Mouse (Mus musculus) Muller cell, postnatal 12 days (primary cell): ENCODE results near the gene Spata22.
A peak's percentile ranks its signal among the peaks of the same experiment; 100 is the strongest.
"Not testable (repeated sequence)": the region's sequence is repeated elsewhere in the genome, so short reads cannot be mapped to it uniquely, and the experiment has no call there.

Experiments used
- DNase-seq: peaks from one replicate; pipeline ENCODE4 v3.0.0-alpha.2; 2015; ENCODE audit errors: inconsistent ontology term

Spata22 gene

GRCm38 (mm10) chr11:73329442-73329841, at the start of gene Spata22, which contains the start of the genes Aspa and Gm49340:
Gene Spata22, plus strand, starts transcription at chr11:73329741.
Gene Aspa, minus strand, starts transcription at chr11:73329596.
Gene Gm49340, plus strand, starts transcription at chr11:73329741.
- DNase-seq: no peak

- DNase-seq: no peak
Measured at GRCm38 (mm10) chr11:73280710-73281109, 48.8 kb upstream of the Spata22 start.

GRCm38 (mm10) chr11:73281528-73282027, 48.0 kb upstream of the Spata22 start:
- DNase-seq: peak; percentile 68

DNA sequence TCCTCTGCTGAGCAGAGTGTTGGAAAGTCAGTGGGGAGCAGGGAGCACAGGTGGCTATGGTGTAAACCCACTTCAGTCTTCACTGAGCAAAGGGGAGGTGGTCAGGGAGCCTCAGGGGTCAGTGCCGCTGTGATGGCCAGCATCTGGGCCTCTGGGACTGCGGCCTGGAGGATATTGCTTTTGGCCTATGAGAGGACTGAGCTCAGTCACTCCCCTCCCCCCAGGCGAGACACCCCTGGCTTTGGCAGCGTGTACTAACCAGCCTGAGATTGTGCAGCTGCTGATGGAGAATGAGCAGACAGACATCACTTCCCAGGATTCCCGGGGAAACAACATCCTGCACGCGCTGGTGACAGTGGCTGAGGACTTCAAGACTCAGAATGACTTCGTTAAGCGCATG, 46.2 kb upstream of the Spata22 start:
- DNase-seq: no peak

GRCm38 (mm10) chr11:73283926-73284325, 45.6 kb upstream of the Spata22 start:
- DNase-seq: no peak

- no peak for DNase-seq
Measured at GRCm38 (mm10) chr11:73284351-73284750, 45.2 kb upstream of the Spata22 start.

- DNase-seq: no peak
Measured at GRCm38 (mm10) chr11:73289621-73290020, 39.9 kb upstream of the Spata22 start.

GRCm38 (mm10) chr11:73303123-73303522, 26.4 kb upstream of the Spata22 start:
- DNase-seq: no peak

GRCm38 (mm10) chr11:73315961-73316360, 13.6 kb upstream of the Spata22 start:
- DNase-seq: no peak

- peak; percentile 77 for DNase-seq
Measured at GRCm38 (mm10) chr11:73318581-73318980, 11.0 kb upstream of the Spata22 start.

GRCm38 (mm10) chr11:73321064-73321463, 8.5 kb upstream of the Spata22 start:
- not testable (repeated sequence) for DNase-seq

DNA sequence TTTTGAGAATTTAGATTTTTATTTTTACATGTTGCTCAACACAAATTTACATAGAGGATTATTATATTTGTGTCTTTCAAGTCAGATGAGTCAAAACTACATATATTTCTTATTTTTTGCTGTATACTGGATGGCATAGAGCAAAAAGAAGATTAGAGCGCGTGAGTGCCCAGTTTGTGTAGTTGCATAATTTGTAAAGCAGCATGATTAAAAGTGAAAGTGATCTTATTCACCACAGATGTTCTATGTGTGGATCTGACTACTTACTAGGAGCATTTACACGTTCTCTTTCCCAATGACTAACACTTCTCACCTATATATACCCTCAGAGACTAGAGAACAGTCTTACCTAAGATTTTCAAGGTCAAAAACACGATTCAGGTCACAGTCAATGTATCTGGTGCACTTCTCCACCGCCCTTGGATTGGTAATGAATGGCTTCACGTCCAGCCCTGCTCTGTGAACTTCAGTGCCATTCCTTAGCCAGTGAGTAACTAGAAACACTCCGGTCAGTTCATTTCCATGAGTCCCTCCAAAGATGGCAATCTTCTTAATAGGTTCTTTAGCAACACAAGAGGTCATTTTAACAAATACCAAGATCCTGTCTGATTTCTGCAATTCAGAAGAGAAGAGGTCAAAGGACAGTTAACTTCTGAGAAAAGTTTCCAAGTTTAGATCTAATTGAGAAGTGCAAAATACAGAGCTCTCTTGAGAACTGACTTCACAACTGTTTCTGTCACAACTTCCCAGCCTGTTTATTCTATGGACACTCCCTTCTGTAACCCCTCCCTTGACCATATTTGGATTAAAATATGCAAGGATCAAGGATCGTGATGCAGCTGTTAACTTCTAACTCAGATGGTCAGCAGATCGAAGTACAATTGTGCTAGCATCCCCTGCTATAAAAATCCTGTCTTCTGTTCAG, 5.4 kb upstream of the Spata22 start:
- DNase-seq: no peak

- DNase-seq: peak; percentile 42
Measured at GRCm38 (mm10) chr11:73326485-73326886, 3.1 kb upstream of the Spata22 start.

DNA sequence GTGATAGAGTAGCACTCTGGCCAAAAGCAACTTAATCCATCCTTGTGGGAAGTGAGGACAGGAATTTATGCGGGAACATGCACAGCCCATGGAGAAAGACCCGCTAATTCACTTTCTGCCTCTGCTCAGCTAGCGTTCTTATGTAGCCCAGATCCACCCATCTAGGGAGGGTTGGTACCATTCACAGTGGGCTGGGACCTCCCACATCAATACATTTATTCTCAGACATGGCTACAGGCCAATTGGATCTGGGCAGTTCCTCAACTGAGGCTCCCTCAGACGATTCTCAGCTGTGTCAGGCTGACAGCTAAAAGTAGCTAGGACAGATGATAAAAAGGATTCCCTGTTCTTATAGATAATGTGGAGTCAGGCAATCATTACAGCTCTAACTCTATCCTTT, 2.2 kb upstream of the Spata22 start:
- no peak for DNase-seq

- DNase-seq: no peak
Measured at GRCm38 (mm10) chr11:73333357-73333756, 3.8 kb downstream of the Spata22 start.

DNA sequence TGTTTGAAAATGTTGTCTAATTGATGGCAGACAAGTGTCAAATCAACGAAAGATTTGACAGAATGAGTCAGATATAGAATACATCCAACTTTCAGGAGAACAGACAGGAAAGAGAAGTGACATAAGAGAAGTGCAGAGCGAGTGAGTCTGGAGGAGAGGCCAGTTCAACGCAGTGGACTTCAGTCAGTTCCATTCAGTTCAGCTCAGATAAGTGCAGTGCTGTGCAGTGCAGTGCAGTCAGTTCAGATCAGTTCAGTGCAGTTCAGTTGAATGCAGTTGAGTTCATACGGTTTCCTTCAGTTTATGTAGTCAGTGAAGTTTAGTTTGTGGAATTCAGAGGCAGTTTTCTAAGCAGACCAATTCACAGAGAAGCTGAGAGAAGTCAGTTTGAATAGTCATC, 7.4 kb downstream of the Spata22 start:
- no peak for DNase-seq

- no peak for DNase-seq
Measured at GRCm38 (mm10) chr11:73350483-73350882, 20.9 kb downstream of the Spata22 start, which contains the start of gene Olfr20. Gene Olfr20, plus strand, starts transcription at chr11:73350783.

GRCm38 (mm10) chr11:73370946-73371345, 41.4 kb downstream of the Spata22 start, which contains the start of gene Olfr376:
Gene Olfr376, plus strand, starts transcription at chr11:73371246.
- no peak for DNase-seq

GRCm38 (mm10) chr11:73395374-73395773, 65.8 kb downstream of the Spata22 start:
- DNase-seq: no peak
